Mouse (Mus musculus): ENCODE results near the gene Flad1.

Gene Flad1

GRCm38 (mm10) chr3:89411490-89412393 lies at the start of gene Flad1:
Flad1 (minus strand) TSS chr3:89411870.
- Histone ChIP-seq H3K27me3 (ENCODE audit: control insufficient read depth, insufficient read depth, low read length, poor library complexity, severe bottlenecking) (no peaks in the 10 kb centered on the region), H3K36me3 (ENCODE audit: control insufficient read depth, insufficient read depth, low read length, poor library complexity, severe bottlenecking) (peaks cover 7% of the 10 kb centered on the region; the same call in 1 of the 2 replicates)
- peak; percentile 100 for DNase-seq (ENCODE audit: low read depth, low spot score)

DNA sequence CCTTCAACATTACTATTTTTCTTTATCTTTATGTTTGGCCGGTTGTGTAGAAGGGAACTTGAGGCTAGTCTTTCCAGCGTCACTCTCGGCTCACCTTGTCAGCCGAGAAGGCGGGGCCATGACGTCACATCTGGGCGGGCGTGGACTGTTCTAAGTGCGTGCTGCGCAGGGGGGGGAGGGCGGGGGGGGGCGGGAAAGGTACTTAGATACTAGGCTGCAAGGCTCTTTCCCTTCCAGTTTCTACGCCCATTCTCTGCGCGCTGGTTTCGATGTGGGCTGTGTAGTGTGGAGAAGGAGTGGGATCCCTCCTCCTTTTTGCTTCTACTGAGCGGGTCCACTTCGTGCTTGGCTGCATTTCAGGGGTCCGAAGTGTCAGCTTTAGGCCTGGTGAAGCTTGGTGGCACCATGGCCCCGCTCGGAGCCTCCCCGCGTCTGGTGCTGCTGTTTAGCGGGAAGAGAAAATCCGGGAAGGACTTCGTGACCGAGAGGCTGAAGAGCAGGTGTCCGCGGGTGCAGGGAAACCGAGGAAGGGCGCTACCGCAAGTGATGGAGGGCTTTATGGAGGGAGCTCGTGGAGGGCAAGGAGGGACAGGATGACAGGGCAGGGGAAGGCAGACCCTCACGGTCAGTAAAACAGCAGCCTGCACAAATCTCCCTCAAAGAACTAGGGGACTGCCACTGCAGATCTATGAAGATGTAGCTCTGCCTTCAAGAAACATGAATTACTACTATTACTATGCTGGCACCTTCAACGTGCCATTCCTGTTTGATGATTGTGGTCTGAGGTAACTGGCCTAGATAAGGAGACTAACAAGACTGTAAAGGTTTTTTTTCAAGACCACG lies 47.5 kb upstream of the Flad1 start:
- H3K27me3 ChIP-seq (ENCODE audit: control insufficient read depth, insufficient read depth, low read length, poor library complexity, severe bottlenecking), result no peaks in the 10 kb centered on the region
- peak; percentile 98 for DNase-seq (ENCODE audit: low read depth, low spot score)

DNA sequence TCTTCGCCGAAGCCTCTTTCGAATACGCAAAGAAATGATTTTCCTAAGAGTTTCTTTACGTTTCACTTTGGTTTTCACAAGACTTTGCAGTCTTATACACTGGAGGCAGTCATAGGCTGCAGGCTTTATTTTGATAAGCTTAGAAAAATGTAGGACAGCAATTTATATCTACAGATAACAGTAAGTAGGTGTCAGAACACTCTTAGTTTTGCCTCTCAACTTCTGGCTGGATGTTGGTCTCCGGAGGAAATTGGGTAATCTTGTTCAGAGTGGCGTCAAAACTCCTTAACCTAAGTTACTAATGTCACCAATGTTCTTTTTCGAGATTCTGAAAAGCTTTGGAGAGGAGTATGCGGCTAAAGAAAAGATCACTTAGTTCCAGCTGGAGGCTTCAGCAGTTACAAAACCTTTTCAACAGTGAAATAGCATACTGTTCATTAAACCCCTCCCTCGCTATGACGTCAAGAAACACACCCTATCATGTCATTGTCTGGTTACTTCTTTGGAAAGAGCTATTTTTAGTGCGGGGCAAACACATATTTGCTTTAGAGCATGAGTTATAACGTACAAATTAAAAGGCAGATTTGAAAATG lies 46.8 kb upstream of the Flad1 start:
- DNase-seq (ENCODE audit: low read depth, low spot score), result no peak
- no peaks in the 10 kb centered on the region for H3K27me3 ChIP-seq (ENCODE audit: control insufficient read depth, insufficient read depth, low read length, poor library complexity, severe bottlenecking)
- no peaks in the 10 kb centered on the region for H3K36me3 ChIP-seq (ENCODE audit: control insufficient read depth, insufficient read depth, low read length, poor library complexity, severe bottlenecking)

More for the DNA sequence above, 47.5 kb upstream of the Flad1 start:
- no peaks in the 10 kb centered on the region for H3K36me3 ChIP-seq (ENCODE audit: control insufficient read depth, insufficient read depth, low read length, poor library complexity, severe bottlenecking)

- Histone ChIP-seq H3K36me3 (ENCODE audit: control insufficient read depth, insufficient read depth, low read length, poor library complexity, severe bottlenecking) (no peaks in the 10 kb centered on the region), H3K27me3 (ENCODE audit: control insufficient read depth, insufficient read depth, low read length, poor library complexity, severe bottlenecking) (no peaks in the 10 kb centered on the region)
- peak; percentile 91 for DNase-seq (ENCODE audit: low read depth, low spot score)
These were observed 45.3 kb upstream of the Flad1 start for GRCm38 (mm10) chr3:89456726-89457665.

DNA sequence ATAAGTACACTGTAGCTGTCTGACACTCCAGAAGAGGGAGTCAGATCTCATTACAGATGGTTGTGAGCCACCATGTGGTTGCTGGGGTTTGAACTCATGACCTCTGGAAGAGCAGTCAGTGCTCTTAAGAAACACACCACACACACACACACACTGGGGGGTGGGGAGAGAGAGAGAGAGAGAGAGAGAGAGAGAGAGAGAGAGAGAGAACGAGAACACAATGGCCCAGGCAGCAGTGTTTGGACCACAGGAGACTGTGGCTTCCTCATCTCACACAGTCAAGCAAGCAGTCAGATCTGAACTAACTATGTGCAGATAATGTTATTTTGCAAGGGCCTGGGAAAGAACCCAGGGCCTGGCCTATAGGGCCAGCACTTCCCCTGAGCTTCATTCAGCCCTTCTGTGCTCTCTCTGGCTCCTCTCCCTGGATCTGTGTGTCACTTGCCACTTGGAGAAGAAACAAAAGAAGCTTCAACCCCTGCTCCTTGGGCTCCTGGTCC lies 44.2 kb upstream of the Flad1 start:
- Histone ChIP-seq H3K36me3 (ENCODE audit: control insufficient read depth, insufficient read depth, low read length, poor library complexity, severe bottlenecking) (no peaks in the 10 kb centered on the region), H3K27me3 (ENCODE audit: control insufficient read depth, insufficient read depth, low read length, poor library complexity, severe bottlenecking) (no peaks in the 10 kb centered on the region)
- no peak for DNase-seq (ENCODE audit: low read depth, low spot score)

- no peaks in the 10 kb centered on the region for H3K27me3 ChIP-seq (ENCODE audit: control insufficient read depth, insufficient read depth, low read length, poor library complexity, severe bottlenecking)
- DNase-seq (ENCODE audit: low read depth, low spot score), result no peak
- no peaks in the 10 kb centered on the region for H3K36me3 ChIP-seq (ENCODE audit: control insufficient read depth, insufficient read depth, low read length, poor library complexity, severe bottlenecking)
These were observed 42.9 kb upstream of the Flad1 start, which contains the start of gene Pmvk for GRCm38 (mm10) chr3:89454401-89455177. Pmvk (plus strand) TSS chr3:89454541.

- DNase-seq (ENCODE audit: low read depth, low spot score), result no peak
- no peaks in the 10 kb centered on the region for H3K27me3 ChIP-seq (ENCODE audit: control insufficient read depth, insufficient read depth, low read length, poor library complexity, severe bottlenecking)
- H3K36me3 ChIP-seq (ENCODE audit: control insufficient read depth, insufficient read depth, low read length, poor library complexity, severe bottlenecking), result no peaks in the 10 kb centered on the region; the same call in 1 of the 2 replicates
These were observed 40.2 kb upstream of the Flad1 start for GRCm38 (mm10) chr3:89451916-89452315.

DNA sequence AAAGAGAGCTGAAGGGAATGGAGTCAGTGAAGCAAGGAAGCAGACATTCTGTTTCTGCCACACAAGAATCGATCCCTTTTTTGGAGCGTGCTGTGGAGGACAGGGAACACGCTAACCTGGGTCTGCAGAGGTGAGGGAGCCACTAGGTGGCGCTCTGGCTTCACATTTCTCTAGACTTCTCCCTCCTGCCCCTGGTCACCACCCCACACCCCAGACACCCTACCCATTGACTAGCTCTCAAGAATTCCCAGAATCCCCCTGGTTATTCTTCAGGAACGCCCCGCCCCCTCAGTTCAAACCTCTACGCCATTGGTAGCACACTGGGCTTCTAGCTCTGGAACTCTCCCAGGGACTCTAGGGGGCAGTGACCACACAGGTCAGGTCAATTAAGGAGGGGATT lies 37.9 kb upstream of the Flad1 start:
- H3K27me3 ChIP-seq (ENCODE audit: control insufficient read depth, insufficient read depth, low read length, poor library complexity, severe bottlenecking), result no peaks in the 10 kb centered on the region
- peak; percentile 86 for DNase-seq (ENCODE audit: low read depth, low spot score)
- peaks cover 7% of the 10 kb centered on the region; the same call in 1 of the 2 replicates for H3K36me3 ChIP-seq (ENCODE audit: control insufficient read depth, insufficient read depth, low read length, poor library complexity, severe bottlenecking)

DNA sequence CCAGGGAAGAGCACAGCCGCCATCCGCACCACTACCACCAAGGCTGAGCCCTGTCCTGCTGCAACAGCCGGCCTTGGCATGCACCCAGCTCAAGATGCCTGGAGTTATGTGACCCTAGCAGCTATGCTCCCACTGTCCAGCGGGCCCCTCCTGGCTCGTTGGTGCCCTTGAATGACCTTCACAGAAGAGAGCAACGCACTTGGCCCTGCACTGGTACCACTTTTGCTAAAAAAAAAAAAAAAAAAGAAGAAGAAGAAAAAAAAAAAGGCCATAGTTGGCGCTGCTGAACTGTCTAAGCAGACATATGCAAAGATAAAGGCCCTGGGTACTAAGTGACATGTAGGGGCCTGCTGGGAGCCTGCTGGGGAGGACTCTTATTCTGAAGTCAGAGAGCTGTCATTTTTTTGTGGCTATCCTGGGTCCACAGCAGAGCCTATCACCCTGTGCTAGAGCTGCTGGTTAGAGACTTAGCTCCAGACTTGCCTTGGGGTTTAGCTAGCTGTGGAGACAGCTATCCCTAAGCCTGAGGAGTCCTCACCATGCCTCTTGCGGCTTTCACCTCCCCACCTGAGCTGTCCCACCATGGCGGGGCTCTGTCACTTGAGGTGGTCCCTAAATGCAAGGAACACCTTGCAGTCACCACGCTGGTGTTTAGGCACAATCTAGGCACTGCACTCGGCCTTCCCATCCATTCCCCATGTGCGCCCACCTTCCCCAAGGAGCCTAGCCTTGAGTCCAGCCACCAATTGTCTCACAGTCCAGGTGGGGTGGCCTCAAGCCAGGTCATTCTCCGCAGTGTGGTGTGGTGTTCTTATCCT lies 37.3 kb upstream of the Flad1 start:
- H3K27me3 ChIP-seq (ENCODE audit: control insufficient read depth, insufficient read depth, low read length, poor library complexity, severe bottlenecking), result no peaks in the 10 kb centered on the region
- peak; percentile 68 for DNase-seq (ENCODE audit: low read depth, low spot score)
- peaks cover 7% of the 10 kb centered on the region; the same call in 1 of the 2 replicates for H3K36me3 ChIP-seq (ENCODE audit: control insufficient read depth, insufficient read depth, low read length, poor library complexity, severe bottlenecking)

DNA sequence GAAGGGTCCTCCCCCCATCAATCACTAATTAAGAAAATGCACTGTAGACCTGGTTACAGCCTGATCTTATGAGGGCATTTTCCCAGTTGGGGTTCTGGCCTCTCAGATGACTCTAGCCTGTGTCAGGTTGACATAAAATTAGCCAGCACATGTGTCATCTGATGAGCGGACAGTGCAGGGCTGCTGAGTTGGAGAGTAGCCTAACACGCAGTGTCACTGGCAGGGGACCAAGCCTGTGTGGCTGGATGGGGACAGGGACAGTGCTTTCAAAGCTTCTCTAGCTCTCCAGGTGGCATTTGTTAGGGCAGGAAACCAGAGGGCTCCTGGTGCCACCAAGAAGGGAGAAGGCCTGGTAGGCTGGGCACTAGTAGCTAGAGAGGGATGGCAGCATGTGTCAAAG lies 29.0 kb upstream of the Flad1 start:
- DNase-seq (ENCODE audit: low read depth, low spot score), result no peak
- H3K27me3 ChIP-seq (ENCODE audit: control insufficient read depth, insufficient read depth, low read length, poor library complexity, severe bottlenecking), result no peaks in the 10 kb centered on the region
- H3K36me3 ChIP-seq (ENCODE audit: control insufficient read depth, insufficient read depth, low read length, poor library complexity, severe bottlenecking), result peaks cover 10% of the 10 kb centered on the region

DNA sequence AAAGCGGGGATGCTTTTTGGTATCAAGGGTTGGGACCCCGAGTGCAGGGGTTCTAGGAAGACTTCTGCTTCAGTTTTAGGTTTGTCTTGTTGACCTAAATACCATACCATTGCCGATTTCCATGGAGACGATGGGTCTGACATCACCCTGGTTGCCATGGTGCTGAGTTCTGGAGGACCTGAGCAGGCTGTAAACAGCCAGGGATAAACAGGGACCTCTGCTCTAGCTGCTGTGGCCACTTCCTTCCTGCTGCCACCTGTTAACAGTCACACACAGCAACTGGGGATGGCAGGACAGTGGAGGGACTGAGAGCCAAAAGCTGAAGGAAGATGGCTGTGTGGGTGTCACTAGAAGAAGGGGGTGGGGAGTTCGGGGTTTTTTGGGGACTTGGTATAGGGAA lies 25.6 kb upstream of the Flad1 start:
- H3K36me3 ChIP-seq (ENCODE audit: control insufficient read depth, insufficient read depth, low read length, poor library complexity, severe bottlenecking), result peaks cover 9% of the 10 kb centered on the region
- H3K27me3 ChIP-seq (ENCODE audit: control insufficient read depth, insufficient read depth, low read length, poor library complexity, severe bottlenecking), result no peaks in the 10 kb centered on the region
- DNase-seq (ENCODE audit: low read depth, low spot score), result peak; percentile 80

GRCm38 (mm10) chr3:89436176-89437113 lies 24.8 kb upstream of the Flad1 start, which contains the start of gene Pbxip1:
Pbxip1 (plus strand) TSS chr3:89436706.
- Histone ChIP-seq H3K36me3 (ENCODE audit: control insufficient read depth, insufficient read depth, low read length, poor library complexity, severe bottlenecking) (peaks cover 9% of the 10 kb centered on the region), H3K27me3 (ENCODE audit: control insufficient read depth, insufficient read depth, low read length, poor library complexity, severe bottlenecking) (no peaks in the 10 kb centered on the region)
- DNase-seq (ENCODE audit: low read depth, low spot score), result peak; percentile 84
